Comparison of ENCODE assay signal across 9 mouse cellular contexts in the genomic region with DNA sequence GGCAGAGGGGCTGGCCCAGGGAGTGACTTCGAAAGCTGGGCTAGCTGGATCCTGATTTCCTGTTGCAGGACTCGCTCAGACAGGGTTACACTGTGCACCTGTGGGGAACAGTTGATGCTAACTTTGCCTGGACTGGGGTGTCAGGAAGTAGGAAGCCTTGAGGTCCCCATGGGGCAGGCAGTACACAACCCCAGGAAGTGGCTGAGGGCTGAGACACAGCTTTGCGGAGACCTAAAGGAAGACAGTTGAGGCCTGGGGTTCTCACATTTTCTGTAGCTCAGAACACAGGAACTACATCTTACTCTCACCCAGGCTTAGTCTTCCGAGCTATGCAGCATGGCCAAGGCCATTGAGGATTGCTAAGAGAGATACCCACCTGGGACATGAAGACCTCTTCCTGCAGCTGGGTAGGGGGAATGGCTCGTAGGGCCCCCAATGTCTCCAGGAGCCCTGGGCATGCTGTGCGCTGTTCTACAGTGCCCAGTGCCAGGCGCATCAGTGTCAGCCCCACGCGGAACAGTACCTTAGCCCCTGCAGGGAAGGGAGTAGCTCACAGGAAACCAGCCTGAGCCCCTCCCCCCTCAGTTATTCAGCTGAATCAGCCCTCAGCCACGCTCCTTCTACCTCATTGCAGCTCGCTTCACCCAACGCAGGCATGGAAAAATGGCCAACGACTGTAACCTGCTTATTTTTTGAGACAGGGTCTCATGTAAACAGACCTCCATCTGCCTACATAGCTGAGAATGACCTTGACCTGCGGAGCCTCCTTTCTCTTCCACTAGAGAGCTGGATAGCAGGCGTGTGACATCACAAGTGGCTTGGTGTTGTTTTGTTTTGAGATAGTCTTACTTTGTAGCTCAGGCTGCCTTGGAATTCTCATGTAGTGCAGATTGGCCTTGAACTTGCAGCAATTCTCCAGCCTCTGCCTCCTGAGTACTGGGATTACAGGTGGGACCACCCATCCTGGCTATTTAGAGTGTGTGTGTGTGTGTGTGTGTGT. TPM values are rescaled to one million over a fixed set of nuclear protein-coding genes. Genes with fewer than 3 reads are reported as not detected.
DNase-seq lines count a peak whose midpoint lies in the region; ATAC-seq and TF ChIP-seq lines count a peak whose summit lies in the region.
"Had no signal": no experiment of that assay in that cellular context is flagged by ENCODE, and none has a peak within 500 bp of the region (broad histone marks: within the 10 kb centered on the region; RNA-seq: fewer than 3 reads in every experiment).

No protein-coding gene starts in this region.

- no peak overlapping the region for H3K4me2 ChIP-seq in midbrain, embryonic 15.5 days

- intact Hi-C loops in gastrocnemius, adult 2 months (cut with DNase I): no loop called here
- intact Hi-C loops in gastrocnemius, postnatal 36 days (cut with DNase I): no loop called here

- ATAC-seq in megakaryocyte-erythroid progenitor cell, adult 5-6 weeks (replicated peaks; ENCODE audit: low FRiP score, low TSS enrichment, poor library complexity, severe bottlenecking): 0 out of 2 replicates have a peak, but pooled peaks have one; percentile 38
- no peak for ATAC-seq in midbrain, embryonic 15.5 days (replicated peaks)
- ATAC-seq in erythroblast, adult 5-6 weeks (replicated peaks; ENCODE audit: low FRiP score, poor library complexity, severe bottlenecking): no peak

- peak overlapping the region; percentile 28; the same call in 1 of the 2 replicates for H3K27ac ChIP-seq in gastrocnemius, adult 2 months
- no peak overlapping the region for H3K27ac ChIP-seq in midbrain, embryonic 15.5 days

- DNase-seq in gastrocnemius, adult 2 months: no peak
- DNase-seq in gastrocnemius, postnatal 36 days: no peak
- DNase-seq in CD4-positive helper T cell, adult 2 months (ENCODE audit: low read depth, low spot score): peak; percentile 88
- DNase-seq in induced T-regulatory cell, adult 2 months (ENCODE audit: low read depth): peak; percentile 92
- DNase-seq in layer of hippocampus, postnatal 36 days: no peak
- DNase-seq: cerebellum, adult 2 months had no signal

- H3K4me3 ChIP-seq in gastrocnemius, adult 2 months: no peak overlapping the region
- H3K4me3 ChIP-seq in midbrain, embryonic 15.5 days: no peak overlapping the region

- H3K9ac ChIP-seq in midbrain, embryonic 15.5 days: no peak overlapping the region

- H3K4me1 ChIP-seq in midbrain, embryonic 15.5 days: peaks cover 9% of the 10 kb centered on the region

- no peak for TF ChIP-seq CTCF in gastrocnemius, adult 2 months (IDR thresholded peaks at IDR 0.05)

- WGBS in midbrain, embryonic 15.5 days: 59% methylated on average over 15 of the region's 15 CpGs

- H3K27me3 ChIP-seq in midbrain, embryonic 15.5 days (replicated peaks): no peaks in the 10 kb centered on the region

- H3K9me3 ChIP-seq in midbrain, embryonic 15.5 days: no peaks in the 10 kb centered on the region

- H3K36me3 ChIP-seq in midbrain, embryonic 15.5 days (replicated peaks): no peaks in the 10 kb centered on the region

RNA-seq across cellular contexts. Expression of gene Tbc1d10c, which starts 5.8 kb away (rescaled TPM):
- total RNA-seq in gastrocnemius, adult 2 months (2021): 1 to 10 TPM; 6.7 to 6.8 TPM
- 1 to 10 TPM; 4.7 to 5.6 TPM for total RNA-seq in gastrocnemius, postnatal 36 days (2021)
- total RNA-seq in megakaryocyte-erythroid progenitor cell, adult 5-6 weeks (2014; fragmentation: Nextera tagmentation): 17.1 and 30.7 TPM in 2 replicates
- 7.1 and 9.3 TPM in 2 replicates for total RNA-seq in megakaryocyte-erythroid progenitor cell, adult 5-6 weeks (2017)
- polyA plus RNA-seq in midbrain, embryonic 15.5 days (2015; fragmentation: Nextera tagmentation; extraction: Ambion mirVana): 0.38 and 0.93 TPM in 2 replicates
- total RNA-seq in layer of hippocampus, postnatal 36 days (2021): 1 to 10 TPM in 1 of 2 experiments, under 1 TPM in 1; 0.56 to 1.3 TPM
- 8.8 and 25.7 TPM in 2 replicates for total RNA-seq in erythroblast, adult 5-6 weeks (2015; ENCODE audit: low replicate concordance)
- total RNA-seq in erythroblast, adult 5-6 weeks (2017; ENCODE audit: low replicate concordance): 5.8 and 11.3 TPM in 2 replicates

RNA-seq across cellular contexts. Expression of gene Ppp1ca, which starts 6.6 kb away (rescaled TPM):
- total RNA-seq in gastrocnemius, adult 2 months (2021): 100 to 1,000 TPM; 201 to 214 TPM
- total RNA-seq in gastrocnemius, postnatal 36 days (2021): 100 to 1,000 TPM; 196 to 211 TPM
- 392 and 411 TPM in 2 replicates for total RNA-seq in megakaryocyte-erythroid progenitor cell, adult 5-6 weeks (2014; fragmentation: Nextera tagmentation)
- total RNA-seq in megakaryocyte-erythroid progenitor cell, adult 5-6 weeks (2017): 411 and 530 TPM in 2 replicates
- 537 and 571 TPM in 2 replicates for polyA plus RNA-seq in midbrain, embryonic 15.5 days (2015; fragmentation: Nextera tagmentation; extraction: Ambion mirVana)
- total RNA-seq in layer of hippocampus, postnatal 36 days (2021): 100 to 1,000 TPM; 255 to 265 TPM
- total RNA-seq in erythroblast, adult 5-6 weeks (2015; ENCODE audit: low replicate concordance): 100 and 139 TPM in 2 replicates
- total RNA-seq in erythroblast, adult 5-6 weeks (2017; ENCODE audit: low replicate concordance): 131 and 151 TPM in 2 replicates

RNA-seq across cellular contexts. Expression of gene Carns1, which starts 10.0 kb away (rescaled TPM):
- 10 to 100 TPM; 23.1 to 25.9 TPM for total RNA-seq in gastrocnemius, adult 2 months (2021)
- 10 to 100 TPM; 26.0 to 26.2 TPM for total RNA-seq in gastrocnemius, postnatal 36 days (2021)
- total RNA-seq in megakaryocyte-erythroid progenitor cell, adult 5-6 weeks (2014; fragmentation: Nextera tagmentation): 8.1 and 10.9 TPM in 2 replicates
- 0.19 and 1.0 TPM in 2 replicates for total RNA-seq in megakaryocyte-erythroid progenitor cell, adult 5-6 weeks (2017)
- 5.9 and 6.9 TPM in 2 replicates for polyA plus RNA-seq in midbrain, embryonic 15.5 days (2015; fragmentation: Nextera tagmentation; extraction: Ambion mirVana)
- 1 to 10 TPM; 7.1 to 9.9 TPM for total RNA-seq in layer of hippocampus, postnatal 36 days (2021)
- 0.84 and 6.5 TPM in 2 replicates for total RNA-seq in erythroblast, adult 5-6 weeks (2015; ENCODE audit: low replicate concordance)
- 0.60 and 0.70 TPM in 2 replicates for total RNA-seq in erythroblast, adult 5-6 weeks (2017; ENCODE audit: low replicate concordance)

RNA-seq across cellular contexts. Expression of gene Rad9a, which starts 16.2 kb away (rescaled TPM):
- total RNA-seq in gastrocnemius, adult 2 months (2021): 1 to 10 TPM; 2.8 to 3.4 TPM
- 1 to 10 TPM; 2.3 to 2.9 TPM for total RNA-seq in gastrocnemius, postnatal 36 days (2021)
- total RNA-seq in megakaryocyte-erythroid progenitor cell, adult 5-6 weeks (2014; fragmentation: Nextera tagmentation): 35.5 and 47.7 TPM in 2 replicates
- 17.5 and 29.6 TPM in 2 replicates for total RNA-seq in megakaryocyte-erythroid progenitor cell, adult 5-6 weeks (2017)
- polyA plus RNA-seq in midbrain, embryonic 15.5 days (2015; fragmentation: Nextera tagmentation; extraction: Ambion mirVana): 23.7 and 24.9 TPM in 2 replicates
- total RNA-seq in layer of hippocampus, postnatal 36 days (2021): 1 to 10 TPM; 5.5 to 7.1 TPM
- total RNA-seq in erythroblast, adult 5-6 weeks (2015; ENCODE audit: low replicate concordance): 12.7 and 23.2 TPM in 2 replicates
- 9.1 and 15.7 TPM in 2 replicates for total RNA-seq in erythroblast, adult 5-6 weeks (2017; ENCODE audit: low replicate concordance)

RNA-seq across cellular contexts. Expression of gene Rps6kb2, which starts 22.1 kb away (rescaled TPM):
- 10 to 100 TPM; 24.8 to 27.8 TPM for total RNA-seq in gastrocnemius, adult 2 months (2021)
- total RNA-seq in gastrocnemius, postnatal 36 days (2021): 10 to 100 TPM; 25.2 to 26.8 TPM
- 60.4 and 60.9 TPM in 2 replicates for total RNA-seq in megakaryocyte-erythroid progenitor cell, adult 5-6 weeks (2014; fragmentation: Nextera tagmentation)
- 14.7 and 39.7 TPM in 2 replicates for total RNA-seq in megakaryocyte-erythroid progenitor cell, adult 5-6 weeks (2017)
- polyA plus RNA-seq in midbrain, embryonic 15.5 days (2015; fragmentation: Nextera tagmentation; extraction: Ambion mirVana): 60.1 and 60.7 TPM in 2 replicates
- 10 to 100 TPM; 34.5 to 45.1 TPM for total RNA-seq in layer of hippocampus, postnatal 36 days (2021)
- total RNA-seq in erythroblast, adult 5-6 weeks (2015; ENCODE audit: low replicate concordance): 7.1 and 25.3 TPM in 2 replicates
- 23.9 and 27.2 TPM in 2 replicates for total RNA-seq in erythroblast, adult 5-6 weeks (2017; ENCODE audit: low replicate concordance)

Comparison
In these comparisons a context has a peak if more than half of its experiments do, and no peak if none do; other contexts are left out.
1. DNase-seq: peak in CD4-positive helper T cell, adult 2 months (single experiment) and induced T-regulatory cell, adult 2 months (single experiment); none in gastrocnemius, adult 2 months (single experiment), gastrocnemius, postnatal 36 days (0 of 2) and layer of hippocampus, postnatal 36 days (0 of 2).